Mouse (Mus musculus): Measurements from ENCODE around the gene Gfral.

Gfral gene

GRCm38 (mm10) chr9:76213557-76213956 lies at the start of gene Gfral:
Gene Gfral, minus strand, starts transcription at chr9:76213657.
- no peak for DNase-seq

GRCm38 (mm10) chr9:76257731-76258130 lies 44.3 kb upstream of the Gfral start:
- DNase-seq, result no peak

- no peak for DNase-seq
Observed at GRCm38 (mm10) chr9:76252544-76252943, 39.1 kb upstream of the Gfral start.

- DNase-seq, result no peak
Observed at GRCm38 (mm10) chr9:76252109-76252508, 38.7 kb upstream of the Gfral start.

GRCm38 (mm10) chr9:76242322-76242721 lies 28.9 kb upstream of the Gfral start:
- no peak for DNase-seq

- DNase-seq, result no peak
Observed at GRCm38 (mm10) chr9:76237946-76238345, 24.5 kb upstream of the Gfral start.

GRCm38 (mm10) chr9:76237243-76237642 lies 23.8 kb upstream of the Gfral start:
- no peak for DNase-seq

GRCm38 (mm10) chr9:76236626-76237025 lies 23.2 kb upstream of the Gfral start:
- peak; percentile 67 for DNase-seq

GRCm38 (mm10) chr9:76235945-76236503 lies 22.6 kb upstream of the Gfral start:
- peak; percentile 9 for DNase-seq

GRCm38 (mm10) chr9:76234899-76235298 lies 21.4 kb upstream of the Gfral start:
- no peak for DNase-seq

GRCm38 (mm10) chr9:76230400-76230799 lies 16.9 kb upstream of the Gfral start:
- no peak for DNase-seq

GRCm38 (mm10) chr9:76217178-76217975 lies 3.9 kb upstream of the Gfral start:
- no peak for DNase-seq

- DNase-seq, result no peak
Observed at GRCm38 (mm10) chr9:76214678-76215077, 1.2 kb upstream of the Gfral start.

GRCm38 (mm10) chr9:76196917-76197316 lies 16.5 kb downstream of the Gfral start:
- no peak for DNase-seq

- DNase-seq, result no peak
Observed at GRCm38 (mm10) chr9:76179221-76179620, 34.2 kb downstream of the Gfral start.

- DNase-seq, result no peak
Observed at GRCm38 (mm10) chr9:76172686-76173295, 40.7 kb downstream of the Gfral start.

GRCm38 (mm10) chr9:76168355-76168754 lies 45.1 kb downstream of the Gfral start:
- DNase-seq, result peak; percentile 35

GRCm38 (mm10) chr9:76162446-76162845 lies 51.0 kb downstream of the Gfral start:
- peak; percentile 17 for DNase-seq

- no peak for DNase-seq
Observed at GRCm38 (mm10) chr9:76145593-76145992, 67.9 kb downstream of the Gfral start.

- peak; percentile 13 for DNase-seq
Observed at GRCm38 (mm10) chr9:76138378-76139109, 74.9 kb downstream of the Gfral start.

- no peak for DNase-seq
Observed at GRCm38 (mm10) chr9:76134042-76134441, 79.4 kb downstream of the Gfral start.

GRCm38 (mm10) chr9:76129353-76129752 lies 84.1 kb downstream of the Gfral start:
- DNase-seq, result no peak

- DNase-seq, result no peak
Observed at GRCm38 (mm10) chr9:76124249-76124648, 89.2 kb downstream of the Gfral start.
